Mouse (Mus musculus) embryonic stem cell, embryonic (primary cell): ENCODE data around the gene Enpp3.

ENCODE experiments used
- CTCF ChIA-PET, 4 experiments: fragments of 300-600 bp in 2 of 4; fragments of 350-600 bp in 2 of 4; sonication (Branson Sonifier 250); formaldehyde crosslinking; loops; one replicate each; lab custom pipeline; 2022; ENCODE audit warnings: inconsistent platforms in 2 of 4; lab: Charles Lee
- POLR2A ChIA-PET, 4 experiments: fragments of 300-600 bp in 2 of 4; fragments of 350-600 bp in 2 of 4; sonication (Branson Sonifier 250); formaldehyde crosslinking; loops; one replicate each; lab custom pipeline; 2022; ENCODE audit warnings: antibody characterized with exemption in 4 of 4, inconsistent platforms in 1 of 4; lab: Charles Lee

Enpp3 gene

GRCm38 (mm10) chr10:24842676-24843075, at the start of gene Enpp3:
TSS of gene Enpp3 (minus strand) at chr10:24842823.
- ChIA-PET POLR2A (interaction anchor here in 1 of 4 experiments (0.7 kb wide), 1 partner anchor 12 kb away, joined by 3 read pairs; no protein-coding TSS in a partner anchor), CTCF (no interaction called here)

GRCm38 (mm10) chr10:24888343-24888742, 45.7 kb upstream of the Enpp3 start:
- ChIA-PET CTCF (interaction anchor here in 2 of 4 experiments (0.6 to 1.2 kb wide), 3 partner anchors 15 to 79 kb away, joined by 3 to 4 read pairs (median 3); no protein-coding TSS in a partner anchor), POLR2A (no interaction called here)

DNA sequence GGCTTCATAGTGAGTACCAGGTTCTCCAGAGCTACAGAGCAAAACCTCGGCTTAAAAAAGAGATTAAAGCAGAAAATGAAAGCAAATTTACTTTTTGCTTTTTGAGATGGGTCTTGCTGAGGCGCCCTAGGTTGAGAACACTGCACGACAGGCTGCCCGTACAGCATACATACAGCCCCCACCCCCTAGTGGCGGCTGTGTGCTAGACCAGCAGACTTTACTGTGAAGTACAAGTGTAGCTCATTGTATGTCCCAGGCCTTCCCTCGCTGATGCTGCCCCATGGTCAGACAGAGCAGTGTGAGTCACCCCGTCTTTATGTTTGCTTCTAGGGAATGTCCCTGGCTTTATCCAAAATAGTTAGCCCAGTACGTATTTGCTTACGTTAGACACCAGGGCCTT, 43.4 kb upstream of the Enpp3 start:
- ChIA-PET CTCF (interaction anchor here (0.6 to 2.8 kb wide), 15 partner anchors 9 to 353 kb away, joined by 3 to 16 read pairs (median 4); partner anchors contain the start of gene Med23 (in 1 of the 4)), POLR2A (interaction anchor here in 3 of 4 experiments (0.6 to 2.4 kb wide), 8 partner anchors 9 to 96 kb away, joined by 3 to 8 read pairs (median 5); partner anchors contain the start of gene Med23 (in 1 of the 3))

- ChIA-PET POLR2A (interaction anchor here in 2 of 4 experiments (0.7 to 1.4 kb wide), 2 partner anchors 11 to 1522 kb away, joined by 3 read pairs; no protein-coding TSS in a partner anchor), CTCF (interaction anchor here (0.7 to 1.6 kb wide), 10 partner anchors 12 to 366 kb away, joined by 3 to 6 read pairs (median 3); no protein-coding TSS in a partner anchor)
Measured at GRCm38 (mm10) chr10:24873624-24874023, 31.0 kb upstream of the Enpp3 start.

- CTCF ChIA-PET: interaction anchor here (0.5 to 2.2 kb wide), 17 partner anchors 14 to 558 kb away, joined by 3 to 11 read pairs (median 4); no protein-coding TSS in a partner anchor
- POLR2A ChIA-PET: interaction anchor here in 3 of 4 experiments (0.6 to 1.3 kb wide), 11 partner anchors 9 to 600 kb away, joined by 3 to 6 read pairs (median 4); no protein-coding TSS in a partner anchor
Measured at GRCm38 (mm10) chr10:24869760-24870290, 27.2 kb upstream of the Enpp3 start, which contains the start of gene Med23. TSS of gene Med23 (plus strand) at chr10:24869986.

GRCm38 (mm10) chr10:24864434-24864833, 21.8 kb upstream of the Enpp3 start:
- CTCF ChIA-PET: interaction anchor here in 1 of 4 experiments (0.7 kb wide), 1 partner anchor 97 kb away, joined by 3 read pairs; no protein-coding TSS in a partner anchor
- POLR2A ChIA-PET: interaction anchor here in 2 of 4 experiments (0.5 to 0.9 kb wide), 2 partner anchors 38 to 270 kb away, joined by 3 to 4 read pairs; partner anchors contain the start of gene Ccn2 (in 1 of the 2)

DNA sequence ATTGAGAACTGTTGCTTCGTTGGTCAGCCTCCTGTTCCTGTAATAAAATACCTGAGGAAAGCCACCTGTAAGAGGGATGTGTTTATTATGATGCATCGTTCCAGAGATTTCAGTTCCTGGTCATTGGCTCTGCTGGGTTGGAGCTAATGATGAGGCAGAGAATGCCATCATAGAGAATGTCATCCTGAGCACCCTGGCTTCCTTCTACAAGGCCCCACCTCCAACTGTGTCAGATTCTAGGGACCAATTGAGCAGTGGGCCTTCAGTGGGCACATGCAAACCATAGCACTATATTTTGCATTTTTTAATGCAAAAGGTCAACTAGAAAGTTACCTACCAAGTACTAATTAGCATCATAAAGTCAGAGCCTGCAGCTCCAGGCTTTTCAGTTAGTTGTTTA, 20.5 kb upstream of the Enpp3 start:
- POLR2A ChIA-PET: interaction anchor here in 1 of 4 experiments (0.5 kb wide), 1 partner anchor 358 kb away, joined by 4 read pairs; no protein-coding TSS in a partner anchor
- CTCF ChIA-PET: no interaction called here

DNA sequence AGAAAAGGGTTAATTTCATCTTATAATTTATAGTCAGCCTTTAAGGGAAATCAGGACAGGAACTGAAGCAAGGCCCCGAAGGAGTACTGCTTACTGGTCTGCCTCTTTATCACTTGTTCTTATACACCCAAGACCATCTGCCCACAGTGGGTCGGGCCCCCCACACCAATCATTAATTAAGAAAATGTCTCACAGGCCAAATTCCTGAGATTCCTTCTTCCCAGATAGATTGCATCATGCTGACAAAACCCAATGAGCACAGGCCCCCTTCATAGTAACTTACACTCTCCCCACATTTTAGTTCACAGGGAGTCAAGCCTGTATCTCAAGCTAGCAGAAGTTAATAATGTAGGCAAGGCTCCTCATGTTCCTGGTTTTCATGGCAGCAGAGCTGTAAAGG, 625 bp downstream of the Enpp3 start:
- ChIA-PET CTCF (no interaction called here), POLR2A (interaction anchor here in 1 of 4 experiments (0.7 kb wide), 1 partner anchor 11 kb away, joined by 3 read pairs; no protein-coding TSS in a partner anchor)

- ChIA-PET CTCF (no interaction called here), POLR2A (no interaction called here)
Measured at GRCm38 (mm10) chr10:24840795-24841194, 1.8 kb downstream of the Enpp3 start.

GRCm38 (mm10) chr10:24836366-24837038, 6.1 kb downstream of the Enpp3 start:
- CTCF ChIA-PET: interaction anchor here in 3 of 4 experiments (0.6 to 2.1 kb wide), 4 partner anchors 13 to 47 kb away, joined by 3 to 6 read pairs (median 3); no protein-coding TSS in a partner anchor
- POLR2A ChIA-PET: interaction anchor here in 1 of 4 experiments (0.9 kb wide), 1 partner anchor 20 kb away, joined by 3 read pairs; no protein-coding TSS in a partner anchor

DNA sequence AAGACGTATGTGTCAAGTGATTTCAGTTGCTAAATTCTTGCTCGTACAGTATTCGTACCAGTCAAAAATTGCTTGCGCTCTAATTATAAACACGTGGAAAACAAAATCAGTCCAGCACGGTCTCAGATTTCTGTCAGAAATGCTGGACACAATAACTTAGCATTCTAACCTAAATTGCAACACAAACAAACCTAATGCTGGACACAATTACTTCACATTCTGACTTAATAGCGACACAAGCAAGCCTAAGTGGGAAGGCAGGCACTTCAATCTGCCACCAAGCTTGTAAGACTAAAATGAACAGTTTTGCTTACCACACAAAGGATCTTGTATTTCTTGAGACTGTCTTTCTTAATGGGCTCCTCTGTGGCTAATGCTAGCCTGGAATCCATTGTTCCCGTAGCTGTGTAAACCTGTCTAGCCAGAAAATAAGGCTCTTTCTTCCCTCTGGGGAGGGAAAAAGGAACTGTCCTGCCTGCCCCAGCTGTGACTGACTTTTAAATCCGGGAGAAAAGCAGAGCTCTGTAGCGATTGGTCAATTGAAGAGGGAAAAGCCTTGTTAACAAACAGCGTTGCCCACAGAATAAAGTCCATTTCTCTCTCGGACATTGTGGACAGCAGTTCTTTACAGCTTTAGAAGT, 6.8 kb downstream of the Enpp3 start:
- POLR2A ChIA-PET: interaction anchor here in 1 of 4 experiments (0.9 kb wide), 1 partner anchor 20 kb away, joined by 3 read pairs; no protein-coding TSS in a partner anchor
- CTCF ChIA-PET: interaction anchor here in 1 of 4 experiments (1.1 to 2.1 kb wide), 2 partner anchors 38 to 46 kb away, joined by 3 to 6 read pairs; no protein-coding TSS in a partner anchor

DNA sequence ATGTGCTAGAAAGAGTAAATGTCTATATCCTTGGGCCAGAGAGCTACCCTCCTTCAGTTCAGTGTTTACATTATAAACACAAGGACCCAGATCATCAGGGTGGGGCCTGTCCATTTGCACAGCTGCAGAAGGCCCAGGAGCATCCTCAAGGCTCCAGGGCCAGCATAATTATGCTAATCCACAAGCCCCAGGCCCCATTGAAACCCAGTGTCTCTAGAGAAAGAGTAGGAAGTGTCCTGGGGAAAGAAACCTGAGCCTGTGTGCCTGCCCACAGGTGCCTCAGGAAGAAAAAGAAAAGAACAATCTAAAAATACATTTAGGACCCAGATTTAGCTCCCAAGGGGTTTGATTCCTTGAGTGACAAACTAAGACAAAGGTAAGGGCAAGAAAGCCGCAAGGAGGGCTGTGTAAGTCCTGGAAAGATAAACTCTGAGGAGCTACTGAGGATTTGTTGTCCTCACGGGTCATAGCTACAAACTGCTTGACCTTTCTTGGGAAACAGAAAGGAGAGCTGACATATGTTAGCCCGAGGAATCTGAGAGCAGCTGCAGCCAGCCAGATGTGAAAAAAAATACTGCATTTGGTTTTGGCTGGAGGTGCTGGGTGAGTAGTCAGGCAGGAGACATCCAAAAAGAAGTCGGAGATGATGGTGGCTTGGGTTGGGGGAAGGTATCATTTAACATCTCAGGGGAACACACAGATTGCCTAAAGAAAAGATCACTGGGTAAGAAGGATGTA, 7.8 kb downstream of the Enpp3 start:
- ChIA-PET POLR2A (interaction anchor here in 3 of 4 experiments (0.5 to 1.4 kb wide), 9 partner anchors 9 to 277 kb away, joined by 3 to 7 read pairs (median 3); partner anchors contain the start of genes Ccn2 (in 1 of the 3) and Med23 (in 1 of the 3)), CTCF (interaction anchor here in 3 of 4 experiments (0.5 to 2.1 kb wide), 4 partner anchors 45 to 409 kb away, joined by 4 to 6 read pairs (median 5); no protein-coding TSS in a partner anchor)

GRCm38 (mm10) chr10:24832306-24832705, 10.3 kb downstream of the Enpp3 start:
- ChIA-PET POLR2A (no interaction called here), CTCF (interaction anchor here in 1 of 4 experiments (0.7 kb wide), 1 partner anchor 8 kb away, joined by 3 read pairs; no protein-coding TSS in a partner anchor)

- ChIA-PET CTCF (interaction anchor here in 3 of 4 experiments (0.6 to 1.0 kb wide), 3 partner anchors 42 to 449 kb away, joined by 3 to 7 read pairs (median 3); no protein-coding TSS in a partner anchor), POLR2A (interaction anchor here in 1 of 4 experiments (0.9 kb wide), 1 partner anchor 11 kb away, joined by 3 read pairs; the partner anchor contains the start of gene Enpp3)
Measured at GRCm38 (mm10) chr10:24831377-24832095, 11.1 kb downstream of the Enpp3 start.

- ChIA-PET POLR2A (interaction anchor here in 3 of 4 experiments (0.7 to 1.0 kb wide), 4 partner anchors 12 to 1052 kb away, joined by 3 to 5 read pairs (median 4); partner anchors contain the start of gene Enpp3 (in 1 of the 3)), CTCF (interaction anchor here in 1 of 4 experiments (1.0 kb wide), 1 partner anchor 41 kb away, joined by 3 read pairs; no protein-coding TSS in a partner anchor)
Measured at GRCm38 (mm10) chr10:24830448-24830847, 12.2 kb downstream of the Enpp3 start.

DNA sequence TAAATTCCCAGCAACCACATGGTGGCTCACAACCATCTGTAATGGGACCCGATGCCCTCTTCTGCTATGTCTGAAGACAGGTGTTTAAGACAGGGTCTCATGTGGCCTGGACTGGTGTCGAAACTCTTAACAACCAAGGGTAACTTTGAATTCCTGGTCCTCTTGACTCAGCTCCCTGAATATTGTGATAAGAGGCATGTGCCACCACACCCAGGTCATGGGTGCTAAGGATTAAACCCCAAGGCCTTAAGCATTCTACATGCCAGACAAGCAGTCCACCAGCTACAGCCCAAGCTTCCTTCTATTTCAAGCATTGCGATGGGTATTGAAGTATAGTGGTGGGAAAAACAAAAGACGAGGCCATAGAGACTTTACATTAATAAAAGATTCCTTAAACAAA, 14.5 kb downstream of the Enpp3 start:
- CTCF ChIA-PET: interaction anchor here in 1 of 4 experiments (0.6 kb wide), 1 partner anchor 137 kb away, joined by 3 read pairs; no protein-coding TSS in a partner anchor
- POLR2A ChIA-PET: no interaction called here
